Mouse (Mus musculus): ENCODE data around the gene Cadps2.

Gene Cadps2

GRCm38 (mm10) chr6:23839009-23839811, at the start of gene Cadps2:
TSS of gene Cadps2 (minus strand) at chr6:23839421.
- DNase-seq (ENCODE audit: low spot score), result peak; percentile 36

- DNase-seq (ENCODE audit: low spot score), result peak; percentile 2
Measured at GRCm38 (mm10) chr6:23886418-23886817, 47.2 kb upstream of the Cadps2 start.

GRCm38 (mm10) chr6:23876765-23877408, 37.7 kb upstream of the Cadps2 start:
- DNase-seq (ENCODE audit: low spot score), result no peak

GRCm38 (mm10) chr6:23876363-23876762, 37.1 kb upstream of the Cadps2 start:
- no peak for DNase-seq (ENCODE audit: low spot score)

- no peak for DNase-seq (ENCODE audit: low spot score)
Measured at GRCm38 (mm10) chr6:23873812-23874211, 34.6 kb upstream of the Cadps2 start.

GRCm38 (mm10) chr6:23873231-23873630, 34.0 kb upstream of the Cadps2 start:
- no peak for DNase-seq (ENCODE audit: low spot score)

- no peak for DNase-seq (ENCODE audit: low spot score)
Measured at GRCm38 (mm10) chr6:23869971-23870370, 30.8 kb upstream of the Cadps2 start.

GRCm38 (mm10) chr6:23866298-23866697, 27.1 kb upstream of the Cadps2 start:
- no peak for DNase-seq (ENCODE audit: low spot score)

- no peak for DNase-seq (ENCODE audit: low spot score)
Measured at GRCm38 (mm10) chr6:23853464-23853863, 14.2 kb upstream of the Cadps2 start.

- DNase-seq (ENCODE audit: low spot score), result no peak
Measured at GRCm38 (mm10) chr6:23840001-23840400, 780 bp upstream of the Cadps2 start.

- peak; percentile 9 for DNase-seq (ENCODE audit: low spot score)
Measured at GRCm38 (mm10) chr6:23838401-23839008, 716 bp downstream of the Cadps2 start.

- no peak for DNase-seq (ENCODE audit: low spot score)
Measured at GRCm38 (mm10) chr6:23837631-23838030, 1.6 kb downstream of the Cadps2 start.

GRCm38 (mm10) chr6:23837127-23837526, 2.1 kb downstream of the Cadps2 start:
- DNase-seq (ENCODE audit: low spot score), result no peak

- no peak for DNase-seq (ENCODE audit: low spot score)
Measured at GRCm38 (mm10) chr6:23836694-23837093, 2.5 kb downstream of the Cadps2 start.

GRCm38 (mm10) chr6:23835552-23835951, 3.7 kb downstream of the Cadps2 start:
- DNase-seq (ENCODE audit: low spot score), result no peak

GRCm38 (mm10) chr6:23830741-23831140, 8.5 kb downstream of the Cadps2 start:
- no peak for DNase-seq (ENCODE audit: low spot score)

- DNase-seq (ENCODE audit: low spot score), result no peak
Measured at GRCm38 (mm10) chr6:23829338-23829737, 9.9 kb downstream of the Cadps2 start.

GRCm38 (mm10) chr6:23821819-23822218, 17.4 kb downstream of the Cadps2 start:
- DNase-seq (ENCODE audit: low spot score), result no peak

GRCm38 (mm10) chr6:23810087-23810486, 29.1 kb downstream of the Cadps2 start:
- DNase-seq (ENCODE audit: low spot score), result no peak

GRCm38 (mm10) chr6:23809344-23809743, 29.9 kb downstream of the Cadps2 start:
- no peak for DNase-seq (ENCODE audit: low spot score)

GRCm38 (mm10) chr6:23805333-23805732, 33.9 kb downstream of the Cadps2 start:
- DNase-seq (ENCODE audit: low spot score), result no peak

- no peak for DNase-seq (ENCODE audit: low spot score)
Measured at GRCm38 (mm10) chr6:23791822-23792221, 47.4 kb downstream of the Cadps2 start.

GRCm38 (mm10) chr6:23777641-23778040, 61.6 kb downstream of the Cadps2 start:
- no peak for DNase-seq (ENCODE audit: low spot score)

All from ovary, postnatal 10 days (tissue).